Mouse (Mus musculus) bone marrow, adult 2 months (tissue): Measurements from ENCODE around the gene Ube2e1.

Experiments used
- CTCF ChIP-seq: fragments of 200-500 bp; IDR thresholded peaks from 2 replicates; pipeline ENCODE4 v1.5.1; 2011; ENCODE audit warnings: low read length, control low read depth; ENCODE audit not compliant: control insufficient read depth, insufficient read depth
- POLR2A ChIP-seq: fragments of 200-500 bp; IDR thresholded peaks from 2 replicates; pipeline ENCODE4 v1.6.1; 2011; ENCODE audit warnings: low read depth, mild to moderate bottlenecking, control low read depth, low read length, borderline replicate concordance; ENCODE audit not compliant: control insufficient read depth

- TF ChIP-seq POLR2A (no peak), CTCF (no peak)
These were observed 68.2 kb downstream of the Ube2e1 start for GRCm38 (mm10) chr14:18263427-18263826.
